Mouse (Mus musculus): ENCODE results near the gene Ensa.
A peak's percentile ranks its signal among the peaks of the same experiment; 100 is the strongest.
"Not testable (repeated sequence)": the region's sequence is repeated elsewhere in the genome, so short reads cannot be mapped to it uniquely, and the experiment has no call there.

Ensa gene

DNA sequence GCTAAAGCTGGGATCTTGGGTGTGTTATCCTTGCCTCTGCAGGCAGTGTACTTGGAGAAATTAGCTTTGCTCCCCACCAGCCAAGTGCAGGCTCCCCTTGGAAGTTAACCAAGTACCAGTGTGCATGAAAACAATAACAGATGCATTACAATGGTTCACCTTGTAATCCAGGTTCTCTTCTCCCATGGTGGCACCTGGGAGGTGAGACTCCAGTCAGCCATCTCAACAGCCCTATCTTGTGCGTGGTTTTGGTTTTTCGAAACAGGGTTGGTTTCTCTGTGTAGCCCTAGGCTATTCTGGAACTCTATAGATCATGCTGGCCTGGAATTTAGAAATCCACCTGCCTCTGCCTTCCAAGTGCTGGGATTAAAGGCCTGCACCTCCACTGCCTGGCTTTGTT lies 38.7 kb downstream of the Ensa start:
- DNase-seq (ENCODE audit: low spot score) = no peak

DNA sequence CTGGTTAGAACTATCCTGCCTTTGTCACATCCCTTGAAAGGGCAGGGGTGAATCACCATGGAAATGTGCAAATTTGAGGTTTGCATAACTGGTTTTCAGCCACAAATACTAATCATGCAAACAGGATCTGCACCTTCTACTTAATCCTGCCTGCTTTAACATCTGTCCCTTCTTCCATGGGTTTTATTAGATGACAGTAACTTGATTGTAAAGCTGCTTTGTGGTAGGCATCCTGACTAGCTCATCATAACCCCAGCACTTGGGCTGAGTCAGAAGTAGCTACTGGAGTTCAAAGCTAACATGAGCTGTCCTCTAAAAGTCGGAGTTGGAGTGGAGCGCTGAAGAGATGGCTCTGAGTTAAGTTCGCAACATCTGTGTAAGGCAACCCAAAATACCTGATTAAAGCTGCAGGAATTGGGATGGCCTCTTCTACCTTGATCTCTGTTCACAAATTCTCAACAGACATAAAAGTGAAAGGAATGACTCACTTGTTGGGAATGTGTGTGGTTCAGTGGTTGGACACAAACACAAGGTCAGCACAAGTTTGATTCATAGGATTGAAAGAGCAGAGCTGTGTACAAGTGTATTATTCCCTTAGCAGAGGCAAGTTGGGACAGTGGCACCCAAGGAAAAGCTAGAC lies 39.3 kb downstream of the Ensa start:
- no peak for DNase-seq (ENCODE audit: low spot score)

GRCm38 (mm10) chr3:95664940-95665352 lies 40.2 kb downstream of the Ensa start:
- DNase-seq (ENCODE audit: low spot score) = no peak

GRCm38 (mm10) chr3:95666124-95666844 lies 41.5 kb downstream of the Ensa start:
- peak; percentile 41 for DNase-seq (ENCODE audit: low spot score)

DNA sequence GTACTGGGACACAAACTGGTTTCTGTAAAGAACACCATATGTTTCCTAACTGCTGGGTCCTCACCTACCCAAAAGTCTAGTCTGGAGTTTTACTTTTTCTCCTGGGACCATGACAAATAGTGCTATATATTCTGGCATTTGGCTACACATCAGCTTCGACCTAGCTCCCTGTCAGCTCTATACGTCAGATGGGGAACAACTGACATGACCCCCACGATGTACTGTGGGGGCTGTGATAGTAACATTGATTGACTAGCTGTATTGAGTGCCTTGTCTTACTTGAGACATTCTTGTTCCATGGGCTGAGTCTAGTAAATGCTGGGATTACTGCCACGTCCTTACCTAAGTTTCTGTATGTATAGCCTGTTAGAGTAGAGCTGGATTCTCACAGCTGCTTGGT lies 42.7 kb downstream of the Ensa start:
- DNase-seq (ENCODE audit: low spot score) = no peak

- DNase-seq (ENCODE audit: low spot score) = peak; percentile 51
Measured at GRCm38 (mm10) chr3:95668026-95668425, 43.2 kb downstream of the Ensa start.

DNA sequence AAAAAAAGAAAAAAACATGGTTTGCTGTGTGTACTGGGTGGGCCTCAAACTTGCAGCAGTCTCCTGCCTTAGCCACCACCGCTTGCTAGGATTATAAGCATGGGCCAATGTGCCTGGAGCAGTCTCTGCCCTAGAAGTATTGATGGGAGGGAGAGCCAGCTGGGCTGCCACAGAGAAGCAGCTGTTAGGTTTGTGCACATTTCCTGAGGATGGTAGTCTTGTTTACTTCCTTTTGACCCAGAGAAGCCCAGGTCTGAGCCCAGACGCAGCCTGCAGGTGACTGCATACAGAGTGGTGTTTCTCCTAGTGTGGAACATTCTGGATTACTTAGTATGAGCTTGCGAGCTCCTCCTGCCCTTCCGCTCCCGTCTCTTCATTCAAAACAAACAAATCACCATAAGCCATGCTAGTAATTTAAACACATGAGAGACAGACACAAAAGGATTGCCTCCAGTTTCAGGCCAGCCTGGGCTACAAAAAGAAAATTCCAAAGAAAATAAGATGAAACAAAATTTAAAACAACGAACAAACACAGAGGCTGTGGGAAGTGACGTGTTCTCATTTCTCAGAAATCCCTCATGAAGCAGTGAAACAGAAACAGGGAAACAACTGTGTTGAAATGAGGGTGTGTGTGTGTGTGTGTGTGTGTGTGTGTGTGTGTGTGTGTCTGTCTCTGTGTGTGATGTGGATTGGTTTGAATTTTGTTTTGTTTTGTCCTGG lies 44.0 kb downstream of the Ensa start:
- no peak for DNase-seq (ENCODE audit: low spot score)

DNA sequence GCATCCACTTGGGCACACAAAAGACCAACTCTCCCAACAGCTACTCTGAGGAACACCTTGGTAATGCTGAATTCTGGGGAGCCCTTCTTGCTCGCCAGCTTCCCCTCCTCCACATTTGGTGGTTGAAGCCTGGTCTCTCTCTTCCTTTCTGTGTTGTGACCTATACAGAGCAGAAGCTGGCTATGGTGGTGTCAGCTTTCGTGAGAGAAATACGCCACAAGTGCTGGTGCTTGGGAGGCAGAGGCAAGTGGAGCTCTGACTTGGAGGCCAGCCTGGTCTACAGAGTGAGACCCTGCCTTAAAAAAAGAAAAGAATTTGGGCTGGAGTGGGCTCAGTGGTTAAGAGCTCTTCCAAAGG lies 44.5 kb downstream of the Ensa start:
- no peak for DNase-seq (ENCODE audit: low spot score)

GRCm38 (mm10) chr3:95670419-95670818 lies 45.6 kb downstream of the Ensa start:
- DNase-seq (ENCODE audit: low spot score) = not testable (repeated sequence)

DNA sequence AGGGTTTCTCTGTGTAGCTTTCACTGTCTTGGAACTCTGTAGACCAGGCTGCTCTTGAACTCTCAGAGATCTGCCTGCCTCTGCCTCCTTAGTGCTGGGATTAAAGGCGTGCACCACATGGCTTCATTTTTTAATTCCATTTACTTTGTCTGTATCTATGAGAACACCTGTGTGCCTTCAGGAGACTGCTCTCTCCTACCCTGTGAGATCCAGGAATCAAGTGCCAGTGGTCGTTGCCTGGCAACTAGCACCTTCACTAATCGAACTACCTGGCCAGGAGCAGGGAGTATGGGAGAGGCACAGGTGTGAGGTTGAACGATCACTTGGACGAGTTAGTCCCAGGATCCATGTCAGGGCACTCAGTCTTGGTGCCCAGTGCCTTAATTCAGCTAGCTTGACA lies 46.4 kb downstream of the Ensa start:
- DNase-seq (ENCODE audit: low spot score) = no peak

- no peak for DNase-seq (ENCODE audit: low spot score)
Measured at GRCm38 (mm10) chr3:95672461-95672860, 47.7 kb downstream of the Ensa start.

DNA sequence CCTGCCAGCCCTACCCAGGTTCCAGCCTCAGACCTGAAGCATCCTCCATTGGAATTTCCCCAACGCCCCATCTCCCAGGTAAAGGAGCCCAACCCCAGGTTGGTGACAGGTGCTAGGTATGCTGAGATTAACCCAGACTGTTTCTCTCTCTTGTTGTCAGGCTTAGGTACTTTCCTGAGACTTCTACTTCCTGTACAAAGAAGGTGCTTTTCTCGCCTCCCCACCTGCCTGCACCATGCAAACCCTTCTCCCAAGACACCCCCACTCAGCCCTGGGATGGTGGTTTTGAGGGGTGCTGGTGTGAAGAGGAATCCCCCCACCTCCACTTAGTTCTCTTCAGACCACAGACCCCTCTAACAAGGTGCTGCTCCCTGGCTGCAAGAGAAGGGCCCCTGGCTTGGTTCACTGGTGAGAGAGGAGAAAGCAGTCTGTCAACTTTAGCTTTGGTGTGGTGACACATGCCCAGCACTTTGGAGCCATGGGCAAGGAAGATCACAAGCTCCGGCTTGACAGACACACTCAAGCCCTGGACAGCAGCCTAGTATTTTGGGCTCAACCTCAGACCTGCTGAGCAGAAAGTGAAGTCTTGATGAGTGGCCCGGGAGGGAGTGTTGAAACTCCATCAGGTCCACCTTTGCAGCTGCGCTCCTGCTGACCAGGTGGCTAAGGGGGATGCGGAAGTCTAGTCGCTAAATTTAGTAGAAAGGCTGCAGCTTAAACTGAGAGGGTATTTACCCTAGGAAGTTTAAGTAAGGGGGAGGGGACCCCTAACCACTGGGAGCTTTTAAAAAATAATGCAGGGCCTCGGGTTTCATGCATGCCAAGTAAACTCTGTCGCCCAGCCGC lies 48.3 kb downstream of the Ensa start:
- DNase-seq (ENCODE audit: low spot score) = no peak

DNA sequence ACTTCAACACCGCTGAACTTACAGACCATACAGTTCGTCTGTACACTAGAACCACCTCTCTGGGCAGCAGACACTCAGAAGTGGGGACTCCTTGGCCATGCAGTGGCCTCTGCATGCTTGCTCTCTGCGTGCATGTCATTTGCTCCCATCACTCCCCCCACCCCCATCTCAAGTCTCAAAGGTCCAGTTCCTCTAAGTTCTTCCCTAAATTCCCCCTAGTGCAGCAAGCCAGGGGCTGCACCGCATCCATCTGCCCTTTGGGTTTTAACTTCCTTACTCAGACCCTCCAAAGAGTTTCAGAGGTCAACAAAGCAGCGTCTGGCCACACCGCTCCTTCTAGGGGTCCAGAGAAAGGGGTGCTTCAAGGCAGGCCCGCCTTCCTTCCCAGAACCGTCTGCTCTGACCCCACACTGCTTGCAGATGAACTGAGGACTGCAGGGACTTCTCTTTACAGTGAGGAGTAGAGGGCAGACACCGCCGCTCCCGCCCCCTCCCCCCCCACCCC lies 49.0 kb downstream of the Ensa start:
- DNase-seq (ENCODE audit: low spot score) = no peak

DNA sequence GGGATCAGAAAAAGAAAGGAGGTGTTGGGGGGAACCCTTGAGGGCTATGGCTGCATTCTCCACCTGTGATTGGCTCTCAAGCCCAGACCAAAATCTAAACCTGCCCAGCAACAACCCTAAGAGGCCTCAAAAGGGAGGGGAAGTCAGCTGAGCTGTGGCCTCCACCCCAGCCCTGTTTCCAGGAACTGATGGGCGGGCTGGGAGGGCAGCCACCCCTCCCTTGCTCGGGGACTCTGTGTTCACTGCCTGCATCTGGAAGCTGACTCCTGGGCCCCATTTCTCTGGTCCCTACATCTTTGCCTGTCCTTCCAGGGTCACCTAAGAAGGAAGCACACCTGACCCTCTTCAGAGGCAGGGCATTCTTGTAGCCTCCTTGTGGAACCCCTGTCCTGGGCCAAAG lies 49.4 kb downstream of the Ensa start:
- peak; percentile 62 for DNase-seq (ENCODE audit: low spot score)

- peak; percentile 34 for DNase-seq (ENCODE audit: low spot score)
Measured at GRCm38 (mm10) chr3:95674812-95675211, 50.0 kb downstream of the Ensa start.

- DNase-seq (ENCODE audit: low spot score) = peak; percentile 85
Measured at GRCm38 (mm10) chr3:95675301-95676092, 50.7 kb downstream of the Ensa start.

- DNase-seq (ENCODE audit: low spot score) = peak; percentile 86
Measured at GRCm38 (mm10) chr3:95676745-95677419, 52.1 kb downstream of the Ensa start.

GRCm38 (mm10) chr3:95677420-95678090 lies 52.8 kb downstream of the Ensa start:
- no peak for DNase-seq (ENCODE audit: low spot score)

GRCm38 (mm10) chr3:95679551-95679950 lies 54.8 kb downstream of the Ensa start:
- no peak for DNase-seq (ENCODE audit: low spot score)

GRCm38 (mm10) chr3:95680673-95681072 lies 55.9 kb downstream of the Ensa start:
- DNase-seq (ENCODE audit: low spot score) = no peak
